Mouse (Mus musculus): ENCODE results near the gene Gm20431.
"Not testable (repeated sequence)": the region's sequence is repeated elsewhere in the genome, so short reads cannot be mapped to it uniquely, and the experiment has no call there.

Gene Gm20431

GRCm38 (mm10) chr2:167659177-167659846, 2.0 kb downstream of the Gm20431 start:
- DNase-seq (ENCODE audit: low spot score) = no peak

- DNase-seq (ENCODE audit: low spot score) = no peak
Observed at GRCm38 (mm10) chr2:167658712-167659111, 2.6 kb downstream of the Gm20431 start.

GRCm38 (mm10) chr2:167657973-167658372, 3.3 kb downstream of the Gm20431 start:
- no peak for DNase-seq (ENCODE audit: low spot score)

DNA sequence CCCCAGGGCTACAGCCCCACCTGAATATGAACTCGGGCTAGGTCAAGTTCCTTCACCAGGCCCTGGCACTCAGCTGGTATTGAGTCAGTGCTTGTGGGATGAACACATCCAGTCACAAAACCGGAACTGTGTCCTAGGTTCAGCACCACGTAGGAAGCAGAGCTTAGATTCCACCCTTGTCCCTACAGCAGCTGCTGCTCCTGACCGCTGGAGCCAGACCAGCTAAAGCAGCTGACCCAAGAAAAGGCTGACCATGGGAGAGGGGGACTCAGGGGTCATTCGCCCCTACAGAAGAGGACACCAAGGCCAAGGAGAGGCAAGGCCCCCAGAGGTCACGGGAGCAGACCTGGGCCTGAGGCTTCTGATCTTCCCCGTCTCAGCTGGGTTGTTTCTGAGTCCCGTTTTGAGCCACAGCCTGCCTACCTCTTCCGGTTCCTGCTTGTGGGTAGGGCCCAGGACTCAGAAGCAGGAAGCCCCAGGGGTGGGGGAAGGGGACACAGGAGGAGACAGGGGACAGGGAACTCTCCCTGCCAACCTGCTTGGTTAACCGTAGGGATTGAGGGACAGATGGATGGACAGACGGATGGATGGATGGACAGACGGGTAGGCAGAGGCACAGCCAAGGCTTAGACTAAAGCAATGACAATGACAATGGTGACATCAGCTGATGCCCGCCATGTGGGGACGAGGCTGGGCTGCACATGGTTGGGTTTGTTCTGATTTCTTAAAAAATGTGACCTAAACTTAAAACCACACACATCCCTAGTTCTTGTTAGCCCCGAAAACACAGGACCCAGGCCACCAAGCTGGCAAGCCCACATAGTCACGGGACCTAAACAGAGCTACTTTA, 4.4 kb downstream of the Gm20431 start:
- no peak for DNase-seq (ENCODE audit: low spot score)

GRCm38 (mm10) chr2:167654911-167655600, 6.2 kb downstream of the Gm20431 start:
- DNase-seq (ENCODE audit: low spot score) = no peak

GRCm38 (mm10) chr2:167652694-167653093, 8.6 kb downstream of the Gm20431 start:
- DNase-seq (ENCODE audit: low spot score) = no peak

- DNase-seq (ENCODE audit: low spot score) = no peak
Observed at GRCm38 (mm10) chr2:167651622-167652021, 9.7 kb downstream of the Gm20431 start.

DNA sequence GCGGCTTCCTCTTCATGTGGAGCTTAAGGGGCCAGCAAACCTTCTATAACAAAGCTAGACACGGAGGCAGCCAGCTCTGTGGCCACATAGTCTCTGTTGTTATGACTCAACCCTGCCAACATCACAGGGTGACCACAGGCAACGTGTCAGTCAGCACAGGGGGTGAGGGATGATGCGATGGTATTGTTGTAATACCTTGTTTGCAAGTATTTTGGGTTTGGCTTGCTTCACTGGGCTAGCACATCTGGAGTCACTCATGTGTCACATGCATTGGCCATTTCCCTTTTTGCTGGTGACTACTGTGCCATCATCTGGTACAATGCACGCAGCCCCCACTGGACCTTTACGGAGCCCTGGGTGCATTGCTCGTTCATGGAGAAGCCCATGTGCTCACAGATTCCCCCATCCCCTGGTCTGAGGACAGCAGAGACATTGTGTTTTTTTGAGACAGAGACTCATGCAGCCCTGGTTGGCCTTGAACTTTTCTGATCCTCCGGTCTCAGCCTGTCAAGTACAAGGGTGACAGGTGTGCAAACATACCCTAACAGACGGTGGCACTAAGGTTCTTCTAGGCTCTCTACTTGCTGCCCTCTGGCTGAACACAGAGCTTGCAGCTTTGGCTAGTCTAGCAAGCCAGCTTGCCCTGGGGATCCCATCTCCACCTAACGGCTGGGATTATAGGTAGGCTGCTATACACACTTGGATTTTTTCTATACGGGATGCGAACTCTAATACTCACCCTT, 11.8 kb downstream of the Gm20431 start:
- DNase-seq (ENCODE audit: low spot score) = no peak

GRCm38 (mm10) chr2:167646411-167646810, 14.9 kb downstream of the Gm20431 start:
- no peak for DNase-seq (ENCODE audit: low spot score)

DNA sequence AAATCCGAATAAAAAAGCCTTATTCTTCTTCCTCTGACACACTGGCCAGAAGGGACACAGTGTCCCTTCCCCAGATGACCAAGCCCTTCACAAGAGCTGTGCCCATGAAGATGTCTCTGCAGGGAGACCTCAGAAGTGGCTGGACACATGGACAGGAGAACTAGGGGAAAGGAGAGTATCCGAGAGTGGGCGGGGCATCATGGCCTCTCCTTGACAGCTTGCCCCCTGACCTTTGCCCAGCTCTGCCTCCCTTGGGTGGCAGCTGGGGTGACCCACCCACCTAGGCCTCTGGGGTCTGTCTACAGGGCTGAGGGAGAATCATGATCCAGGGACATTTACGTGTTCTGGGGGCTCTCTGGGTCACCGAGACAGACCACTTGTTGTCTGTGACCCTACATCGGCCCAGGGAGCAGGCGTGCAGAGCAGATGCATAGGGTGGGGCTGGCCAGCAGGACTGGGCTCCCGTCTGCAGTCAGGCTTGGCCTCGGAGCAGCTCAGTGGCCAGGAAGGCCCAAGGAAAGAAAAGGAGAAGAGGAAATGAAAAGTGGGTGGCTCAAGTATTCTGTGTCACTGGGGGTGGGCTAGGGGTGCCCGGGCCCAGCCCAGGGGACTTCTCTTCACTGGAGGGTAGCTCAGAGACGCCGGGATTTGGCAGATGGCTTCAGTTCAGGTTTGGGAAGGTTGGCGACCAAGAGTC, 17.8 kb downstream of the Gm20431 start:
- not testable (repeated sequence) for DNase-seq (ENCODE audit: low spot score)

DNA sequence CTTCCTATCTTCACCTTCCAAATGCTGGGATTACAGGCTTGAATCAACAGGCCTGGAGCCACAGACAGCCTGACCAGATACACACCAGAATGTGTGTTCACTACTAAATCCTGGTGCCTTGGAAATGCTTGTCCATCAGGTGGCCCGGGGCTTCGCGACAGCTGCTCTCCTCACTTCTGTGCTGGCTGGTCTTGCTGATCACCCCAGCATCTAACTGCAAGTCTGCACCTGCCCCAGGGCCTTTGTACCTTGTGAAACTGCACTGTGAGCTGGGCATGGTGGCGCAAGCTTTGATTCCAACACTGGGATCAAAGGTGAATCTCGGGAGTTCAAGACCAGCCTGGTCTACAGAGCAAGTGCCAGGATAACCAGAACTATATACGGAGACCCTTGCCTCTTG, 19.1 kb downstream of the Gm20431 start:
- no peak for DNase-seq (ENCODE audit: low spot score)

- no peak for DNase-seq (ENCODE audit: low spot score)
Observed at GRCm38 (mm10) chr2:167641337-167641736, 20.0 kb downstream of the Gm20431 start.

DNA sequence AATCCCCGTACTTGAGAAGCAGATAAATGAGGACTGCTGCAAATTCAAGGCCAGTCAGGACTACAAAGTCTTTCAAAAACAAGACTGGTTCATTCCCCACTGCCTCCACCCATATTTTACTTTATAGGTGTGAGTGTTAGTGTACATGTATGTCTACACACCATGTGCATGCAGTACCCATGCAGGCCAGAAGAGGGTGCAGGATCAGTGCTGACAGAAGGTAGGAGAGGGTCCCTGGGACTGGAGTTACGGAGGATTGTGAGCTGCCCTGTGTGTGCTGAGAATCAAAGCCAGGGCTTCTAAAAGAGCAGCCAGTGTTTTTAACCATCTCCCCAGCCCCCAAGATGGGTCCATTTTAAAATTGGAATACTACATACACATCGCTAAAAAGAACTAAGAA, 21.0 kb downstream of the Gm20431 start:
- DNase-seq (ENCODE audit: low spot score) = no peak

DNA sequence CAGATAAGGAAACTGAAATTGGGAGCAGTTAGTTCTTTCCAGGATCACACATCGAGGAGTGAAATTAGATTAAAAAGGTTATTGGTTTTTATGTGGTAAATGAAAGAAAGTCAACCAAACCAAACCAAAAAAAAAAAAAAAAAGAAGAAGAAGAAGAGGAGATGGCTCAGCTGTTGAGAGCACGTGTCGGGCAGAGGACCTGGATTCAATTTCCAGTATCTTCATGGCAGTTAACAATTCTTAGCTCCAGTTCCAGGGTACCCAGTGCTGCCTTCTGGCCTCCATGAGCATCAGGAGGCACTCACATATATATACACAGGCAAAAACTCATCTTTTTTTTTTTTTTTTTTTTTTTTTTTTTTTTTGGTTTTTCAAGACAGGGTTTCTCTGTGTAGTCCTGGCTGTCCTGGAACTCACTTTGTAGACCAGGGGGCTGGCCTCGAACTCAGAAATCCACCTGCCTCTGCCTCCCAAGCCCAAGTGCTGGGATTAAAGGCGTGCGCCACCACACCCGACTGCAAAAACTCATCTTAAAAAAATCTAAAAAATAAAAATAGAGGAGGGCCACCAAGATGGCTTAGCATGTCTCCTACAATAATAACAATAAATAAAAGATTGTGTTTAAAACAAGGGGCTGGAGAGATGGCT, 26.3 kb downstream of the Gm20431 start:
- DNase-seq (ENCODE audit: low spot score) = no peak

GRCm38 (mm10) chr2:167634338-167634770, 26.9 kb downstream of the Gm20431 start:
- DNase-seq (ENCODE audit: low spot score) = peak; percentile 97

- no peak for DNase-seq (ENCODE audit: low spot score)
Observed at GRCm38 (mm10) chr2:167633537-167633872, 27.8 kb downstream of the Gm20431 start.

DNA sequence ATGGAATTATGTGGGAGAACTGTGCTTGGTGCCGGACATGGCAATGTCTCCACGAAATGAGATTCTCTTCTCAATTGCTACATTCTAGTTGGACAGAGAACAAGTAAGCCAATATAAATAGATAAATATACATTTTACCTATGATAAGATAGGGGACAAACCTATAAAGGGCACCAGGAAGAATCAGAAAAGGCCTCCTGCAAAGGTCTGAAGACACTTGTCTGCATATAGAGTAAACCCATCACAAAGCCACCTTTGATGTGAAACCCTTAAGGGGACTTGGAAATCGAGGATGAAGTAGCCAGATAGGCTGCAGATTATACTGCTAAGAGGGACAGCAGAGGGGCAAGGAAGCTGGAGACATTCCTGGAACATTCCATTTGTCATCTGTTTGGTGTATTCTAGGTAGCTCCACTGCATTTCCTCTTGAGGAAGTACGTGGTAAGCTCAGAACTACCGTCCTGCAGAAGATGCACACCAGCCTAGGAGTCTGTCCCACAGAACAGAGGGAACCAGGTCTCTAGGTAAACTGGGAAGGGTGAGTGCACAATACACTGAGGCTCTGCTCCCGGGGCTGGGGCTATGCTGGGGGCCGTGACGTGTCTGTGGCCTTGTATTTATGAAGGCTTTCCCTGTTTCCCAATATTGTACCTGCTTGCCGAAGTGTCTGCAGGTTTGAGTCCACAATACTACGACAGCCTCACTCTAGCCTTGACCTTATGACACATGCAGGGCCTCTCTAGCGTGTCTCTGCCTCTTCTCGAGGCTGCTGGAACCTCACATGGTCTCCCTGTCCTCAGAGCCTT, 28.4 kb downstream of the Gm20431 start:
- DNase-seq (ENCODE audit: low spot score) = no peak

DNA sequence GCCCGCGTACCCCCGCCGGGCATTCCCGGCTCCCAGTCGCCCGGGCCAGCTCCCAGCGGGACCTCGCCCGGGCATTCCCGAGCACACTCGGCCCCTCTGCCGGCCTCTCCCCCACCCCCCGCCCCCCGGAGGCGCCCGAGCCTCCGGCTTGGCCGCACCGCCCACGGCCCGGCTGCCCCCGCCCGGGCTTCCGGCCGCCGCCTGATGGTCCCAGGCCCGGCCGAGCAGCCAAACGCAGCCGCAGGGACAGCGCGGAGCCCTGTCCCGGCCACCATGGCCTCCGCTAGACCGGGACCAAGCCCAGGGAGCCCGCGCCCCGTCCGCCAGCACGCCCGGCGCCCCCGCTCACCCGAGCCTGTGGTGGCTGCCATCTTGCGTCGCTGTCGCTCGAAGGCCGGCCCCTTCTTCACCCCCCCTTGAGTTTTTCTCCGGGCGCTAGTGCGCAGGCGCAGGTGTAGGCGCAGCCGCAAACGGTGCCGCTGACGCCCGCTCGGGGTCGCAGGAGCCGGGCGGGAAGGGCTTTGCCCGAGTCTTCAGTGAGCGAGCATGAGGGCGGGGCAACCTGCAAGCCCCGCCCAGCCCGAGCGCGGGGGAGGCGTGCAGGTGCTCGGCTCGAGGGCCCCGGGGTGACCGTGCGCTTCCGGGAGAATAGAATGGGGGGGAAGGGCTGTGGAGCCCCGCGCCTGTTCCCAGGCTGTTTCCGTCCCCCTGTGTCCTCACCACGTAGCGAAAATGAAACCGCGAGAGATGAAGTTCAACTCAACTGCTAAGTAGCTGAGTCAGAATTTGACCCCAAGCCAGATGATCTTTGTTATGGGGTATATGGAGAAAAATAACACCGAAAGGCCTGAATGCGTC, 29.5 kb downstream of the Gm20431 start, which contains the start of gene Ube2v1:
TSS of gene Ube2v1 (minus strand) at position 505 of the 858 bp plus-strand sequence.
- peak; percentile 90 for DNase-seq (ENCODE audit: low spot score)

GRCm38 (mm10) chr2:167631181-167631590, 30.1 kb downstream of the Gm20431 start:
- no peak for DNase-seq (ENCODE audit: low spot score)

Measured in layer of hippocampus, adult 9-10 months (tissue).